Mouse (Mus musculus) right cerebral cortex, postnatal 14 days (tissue): ENCODE measurements at regions not wholly inside any gene's neighbourhood (a gene's known extent, or its start where the extent isn't known, plus 50 kb on each side); places are given as distances from the start of the nearest gene placed in this dataset.

Source experiments
- DNase-seq: peaks from one replicate; pipeline ENCODE4 v3.0.0; 2022

DNA sequence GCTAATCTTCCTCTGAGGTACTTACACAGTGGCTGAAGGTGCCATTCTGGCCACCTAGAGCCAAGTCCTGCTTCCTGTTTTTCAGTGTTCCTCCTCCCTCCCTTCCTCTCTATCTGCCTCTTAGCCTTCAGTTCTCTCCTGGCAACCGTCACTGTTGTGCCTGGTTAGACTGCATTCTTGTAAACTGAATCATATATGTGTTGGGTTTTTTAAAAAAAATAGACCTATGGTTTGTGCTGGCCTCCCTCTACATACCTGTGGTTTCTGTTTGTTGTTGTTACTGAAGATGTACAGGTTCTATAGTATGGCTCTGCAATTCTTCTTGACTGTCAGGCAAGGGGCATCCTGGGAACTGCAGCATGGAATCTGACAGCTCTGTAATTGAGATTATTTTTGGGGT, 112.5 kb upstream of the Lhx5 start:
- no peak for DNase-seq

GRCm38 (mm10) chr5:120322031-120322731, 109.3 kb upstream of the Lhx5 start:
- DNase-seq, result no peak

GRCm38 (mm10) chr5:120322732-120323316, 108.7 kb upstream of the Lhx5 start:
- no peak for DNase-seq

DNA sequence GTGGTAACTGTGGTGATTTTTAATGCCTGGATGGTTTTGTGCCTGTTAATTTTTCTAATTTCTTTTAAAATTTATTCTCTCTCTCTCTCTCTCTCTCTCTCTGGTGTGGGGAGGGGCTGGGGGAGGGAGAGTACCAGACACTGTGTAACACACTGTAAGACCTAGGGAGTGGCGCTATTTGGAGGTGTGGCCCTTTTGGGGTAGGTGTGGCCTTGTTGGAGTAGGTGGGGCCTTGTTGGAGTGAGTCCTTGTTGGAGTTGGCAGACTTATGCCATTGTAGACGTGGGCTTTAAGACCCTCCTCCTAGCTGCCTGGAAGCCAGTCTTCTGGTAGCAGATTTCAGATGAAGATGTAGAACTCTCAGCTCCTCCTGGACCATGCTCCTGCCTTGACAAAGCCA, 107.4 kb upstream of the Lhx5 start:
- no peak for DNase-seq

DNA sequence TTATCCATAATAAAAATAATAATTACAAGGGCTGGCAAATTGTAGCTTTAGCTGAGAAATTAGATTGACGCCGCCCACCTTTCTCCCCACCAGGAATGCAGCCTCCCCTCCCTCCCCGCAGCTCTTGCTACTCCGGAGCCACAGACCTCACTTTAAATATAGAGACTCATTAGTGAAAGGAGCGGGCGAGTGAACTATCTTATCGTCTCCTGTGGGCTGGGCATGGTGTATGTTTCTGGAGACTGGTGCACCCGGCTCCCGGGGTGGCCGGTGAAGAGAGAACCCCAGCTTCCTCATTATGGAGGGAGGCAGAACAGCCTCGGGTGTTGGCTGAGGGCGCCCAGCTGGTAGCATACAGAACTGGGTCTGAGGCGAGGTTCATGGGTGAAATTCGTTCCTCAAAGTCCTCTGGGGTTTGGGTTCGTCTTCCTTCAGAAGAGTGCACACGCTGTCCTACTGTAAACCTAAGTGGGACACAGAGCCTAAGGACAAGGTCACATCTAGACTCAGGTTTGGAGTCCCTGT, 106.1 kb upstream of the Lhx5 start:
- DNase-seq, result no peak

GRCm38 (mm10) chr5:120332030-120332429, 99.5 kb upstream of the Lhx5 start:
- peak; percentile 56 for DNase-seq

DNA sequence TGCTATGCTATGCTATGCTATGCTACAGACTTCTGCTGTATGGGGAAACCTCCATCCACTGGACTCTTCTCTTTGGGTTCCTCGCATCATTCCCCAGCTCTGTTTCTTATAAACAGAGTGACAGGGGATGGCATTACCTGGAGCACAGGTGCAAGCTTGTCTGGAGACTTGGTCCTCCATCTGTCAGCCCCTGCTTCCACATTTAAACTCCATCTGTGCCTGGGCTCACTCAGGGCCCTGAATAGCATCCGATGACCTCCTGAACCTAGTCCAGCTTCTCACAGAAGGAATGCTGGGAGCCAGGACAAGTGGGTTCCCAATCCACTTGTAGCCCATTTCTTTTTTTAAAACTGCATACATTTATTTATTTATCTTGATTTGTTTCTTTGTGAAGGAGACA, 92.3 kb upstream of the Lhx5 start:
- no peak for DNase-seq

- DNase-seq, result no peak
These were observed 90.7 kb upstream of the Lhx5 start for GRCm38 (mm10) chr5:120340696-120341231.

DNA sequence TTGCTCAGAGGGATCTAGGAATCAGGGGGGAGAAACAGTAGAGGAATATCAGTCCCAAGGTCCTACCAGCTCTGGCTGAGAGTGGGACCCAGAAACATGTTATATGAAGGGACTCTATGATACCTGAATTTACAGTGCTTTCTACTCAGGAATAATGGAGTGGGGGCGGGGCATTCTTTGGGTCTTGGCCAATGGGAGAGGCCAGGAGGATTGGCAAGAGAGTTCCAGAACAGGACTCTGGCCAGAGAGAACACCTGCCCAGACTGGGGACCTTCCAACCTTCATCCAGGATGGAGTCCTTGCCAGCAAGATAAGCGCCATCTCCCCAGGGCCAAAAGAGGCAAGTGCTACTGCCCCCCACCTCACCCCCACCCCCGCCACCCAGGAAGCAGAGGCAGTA, 81.0 kb upstream of the Lhx5 start:
- no peak for DNase-seq

DNA sequence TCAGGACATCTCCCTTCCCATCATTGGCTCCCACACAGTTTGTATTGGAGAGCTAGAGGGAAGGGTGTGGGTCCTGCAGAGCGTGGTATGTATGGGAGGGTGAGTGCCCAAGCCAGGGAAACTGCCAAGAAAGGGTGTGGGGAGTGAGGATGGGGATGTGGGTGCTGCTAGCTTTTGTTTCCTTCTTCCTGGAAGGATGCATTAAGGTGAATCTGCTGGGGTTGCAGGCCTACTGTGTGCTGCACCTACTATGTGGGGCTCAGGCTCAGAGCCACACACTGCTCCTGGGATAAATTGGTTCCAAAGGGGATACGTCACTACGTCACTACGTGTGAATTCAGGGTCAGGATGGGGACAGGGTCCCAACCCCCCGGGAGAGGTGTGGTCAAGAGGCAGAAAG, 79.7 kb upstream of the Lhx5 start:
- no peak for DNase-seq

GRCm38 (mm10) chr5:120353657-120354056, 77.8 kb upstream of the Lhx5 start:
- DNase-seq, result no peak

DNA sequence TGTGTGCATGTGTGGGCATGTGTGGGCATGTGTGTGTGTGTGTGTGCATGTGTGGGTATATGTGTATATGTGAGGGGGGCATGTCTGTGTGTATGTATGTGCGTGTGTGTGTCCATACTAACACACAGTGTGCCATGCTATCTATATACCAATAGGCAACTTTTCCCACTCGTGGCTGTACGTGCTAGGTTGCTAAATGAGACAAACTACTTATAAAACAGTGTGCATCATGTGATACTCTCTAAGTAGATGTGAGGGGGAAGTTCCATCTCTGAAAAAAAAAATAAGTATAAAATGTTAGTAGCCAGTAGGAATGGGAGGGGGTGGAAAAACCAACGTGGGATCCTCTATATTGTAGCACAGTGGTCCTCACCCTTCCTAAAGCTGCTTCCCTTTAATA, 74.5 kb upstream of the Lhx5 start:
- no peak for DNase-seq

DNA sequence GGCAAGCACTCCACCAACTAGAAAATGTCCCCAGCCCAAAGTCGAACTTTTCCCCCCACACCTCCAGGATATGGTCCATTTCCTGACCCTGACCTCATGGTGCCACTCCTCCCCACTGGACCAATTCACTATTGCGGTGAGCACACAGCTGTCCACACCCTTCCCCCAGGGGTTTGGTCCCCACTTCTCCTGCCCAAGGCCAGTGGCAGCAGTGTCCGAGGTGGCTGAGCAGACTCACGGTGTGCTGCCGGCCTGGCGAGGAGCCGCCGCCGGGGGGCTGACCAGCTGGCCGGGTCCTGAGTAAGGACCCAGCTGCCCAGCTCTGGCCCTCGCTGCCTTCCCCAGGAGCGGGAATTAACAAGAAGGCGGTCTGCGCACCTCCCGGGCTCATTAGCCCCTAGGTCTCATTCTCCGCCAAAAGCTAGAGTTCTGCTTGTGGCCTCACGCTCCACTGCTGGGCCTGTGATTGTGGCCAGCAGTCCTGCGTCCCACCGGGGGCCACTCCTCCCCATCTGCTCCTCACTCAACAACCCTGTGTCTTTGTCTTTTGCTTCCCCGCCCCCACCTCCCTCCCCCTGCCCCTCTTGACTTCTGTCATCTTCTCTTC, 73.3 kb upstream of the Lhx5 start:
- no peak for DNase-seq

- no peak for DNase-seq
These were observed 65.5 kb upstream of the Lhx5 start for GRCm38 (mm10) chr5:120365950-120366467.

GRCm38 (mm10) chr5:120368797-120369196, 62.7 kb upstream of the Lhx5 start:
- DNase-seq, result no peak

- DNase-seq, result no peak
These were observed 60.2 kb upstream of the Lhx5 start for GRCm38 (mm10) chr5:120371176-120371819.

- no peak for DNase-seq
These were observed 58.1 kb upstream of the Lhx5 start for GRCm38 (mm10) chr5:120373426-120373825.
